Mouse (Mus musculus) liver, embryonic 14.5 days (tissue): Measurements from ENCODE around the gene Kdm2a.

Experiments used
- CTCF ChIP-seq: IDR thresholded peaks from 2 replicates; pipeline ENCODE4 v1.5.1; 2016; ENCODE audit warnings: antibody characterized with exemption, low read depth, control low read depth
- EP300 ChIP-seq: IDR thresholded peaks from 2 replicates; pipeline ENCODE4 v1.6.1; 2016; ENCODE audit warnings: antibody characterized with exemption, low read depth

DNA sequence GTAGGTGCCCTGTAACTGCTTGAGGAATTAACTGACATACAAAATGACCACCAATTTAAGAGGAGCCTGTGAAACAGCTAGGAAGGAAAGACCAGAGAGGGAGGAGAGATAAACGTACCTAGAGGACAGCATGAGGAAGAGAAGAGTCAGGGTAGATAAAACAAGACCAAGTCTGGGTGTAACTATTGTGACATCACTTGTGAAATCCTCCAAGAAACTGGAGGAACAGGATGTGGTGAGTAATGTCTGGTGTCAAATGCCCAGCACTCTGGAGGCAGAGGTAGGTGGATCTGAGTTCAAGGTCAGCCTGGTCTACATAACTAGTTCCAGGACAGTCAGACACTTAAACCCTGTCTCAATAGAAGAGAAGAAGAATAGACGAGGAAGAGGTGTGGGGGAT is 11.0 kb upstream of the Kdm2a start:
- no peak for TF ChIP-seq CTCF
- no peak for TF ChIP-seq EP300
